In genomic region chr12:80577049-80577448, GRCm38 (mm10) we compare ENCODE assay signal across 8 mouse cellular contexts. TPM values are rescaled to one million over a fixed set of nuclear protein-coding genes. Genes with fewer than 3 reads are reported as not detected.
DNase-seq lines count a peak whose midpoint lies in the region; ATAC-seq and TF ChIP-seq lines count a peak whose summit lies in the region.

No protein-coding gene starts in this region.

- no peak for TF ChIP-seq POLR2A in lung, adult 2 months (IDR thresholded peaks at IDR 0.05; ENCODE audit: borderline replicate concordance, extremely low read depth, low read depth, low read length)

- no peak for TF ChIP-seq CTCF in lung, adult 2 months (IDR thresholded peaks at IDR 0.05; ENCODE audit: insufficient read depth, low read length)

- intact Hi-C loops in gastrocnemius, postnatal 36 days (cut with DNase I): no loop called here

- no peaks in the 10 kb centered on the region for H3K9me3 ChIP-seq in embryonic facial prominence, embryonic 10.5 days
- no peaks in the 10 kb centered on the region for H3K9me3 ChIP-seq in neural tube, embryonic 15.5 days (replicated peaks)

- no peaks in the 10 kb centered on the region for H3K4me1 ChIP-seq in lung, adult 2 months (ENCODE audit: control insufficient read depth, insufficient read depth, low read length)
- H3K4me1 ChIP-seq in embryonic facial prominence, embryonic 10.5 days: peaks cover 18% of the 10 kb centered on the region
- H3K4me1 ChIP-seq in neural tube, embryonic 15.5 days: peaks cover 12% of the 10 kb centered on the region

- no peak overlapping the region for H3K4me2 ChIP-seq in neural tube, embryonic 15.5 days

- ATAC-seq in neural tube, embryonic 15.5 days (ENCODE audit: low FRiP score): no peak

- WGBS in lung, adult 2 months: 70% methylated on average over 5 of the region's 5 CpGs
- 80% methylated on average over 5 of the region's 5 CpGs for WGBS in embryonic facial prominence, embryonic 10.5 days
- WGBS in neural tube, embryonic 15.5 days: 72% methylated on average over 5 of the region's 5 CpGs

- peak; percentile 30 for DNase-seq in gastrocnemius, adult 18-20 months (ENCODE audit: low spot score)
- DNase-seq in gastrocnemius, postnatal 36 days: no peak
- DNase-seq in lung, adult 2 months: peak; percentile 25
- no peak for DNase-seq in lung, postnatal 25 days (ENCODE audit: low spot score)
- peak; percentile 62 for DNase-seq in ZHBTc4 (ENCODE audit: low read depth, low spot score)
- peak; percentile 36 for DNase-seq in embryonic facial prominence, embryonic 10.5 days (ENCODE audit: low spot score)
- DNase-seq in thymus, postnatal 0 days (ENCODE audit: low spot score): peak; percentile 37

- H3K36me3 ChIP-seq in embryonic facial prominence, embryonic 10.5 days (replicated peaks): peaks cover 6% of the 10 kb centered on the region; the same call in 1 of the 2 replicates
- H3K36me3 ChIP-seq in neural tube, embryonic 15.5 days: peaks cover 16% of the 10 kb centered on the region; the same call in 1 of the 2 replicates

- no peak overlapping the region for H3K9ac ChIP-seq in neural tube, embryonic 15.5 days (replicated peaks)

- H3K27me3 ChIP-seq in embryonic facial prominence, embryonic 10.5 days (replicated peaks; ENCODE audit: low read depth, poor library complexity, severe bottlenecking): no peaks in the 10 kb centered on the region; the same call in 1 of the 2 replicates
- no peaks in the 10 kb centered on the region for H3K27me3 ChIP-seq in neural tube, embryonic 15.5 days (replicated peaks)

- no peak overlapping the region for H3K27ac ChIP-seq in embryonic facial prominence, embryonic 10.5 days (replicated peaks)
- H3K27ac ChIP-seq in neural tube, embryonic 15.5 days (replicated peaks): no peak overlapping the region

- H3K4me3 ChIP-seq in lung, adult 2 months (replicated peaks; ENCODE audit: extremely low read depth, low read depth, low read length): no peak overlapping the region
- H3K4me3 ChIP-seq in embryonic facial prominence, embryonic 10.5 days: no peak overlapping the region
- no peak overlapping the region for H3K4me3 ChIP-seq in neural tube, embryonic 15.5 days (replicated peaks)

RNA-seq across cellular contexts. Expression of gene Galnt16, which starts 59.0 kb away (rescaled TPM):
- 1 to 10 TPM; 3.0 TPM for total RNA-seq in gastrocnemius, adult 18-20 months (2021)
- 1 to 10 TPM; 3.1 to 3.3 TPM for total RNA-seq in gastrocnemius, postnatal 36 days (2021)
- polyA plus RNA-seq in lung, adult 2 months (2012; rRNA removed): 2.6 and 2.7 TPM in 2 replicates
- 14.1 and 16.4 TPM in 2 replicates for polyA plus RNA-seq in embryonic facial prominence, embryonic 10.5 days (2016; fragmentation: Nextera tagmentation; extraction: Ambion mirVana)
- 2.2 and 2.4 TPM in 2 replicates for polyA plus RNA-seq in thymus, postnatal 0 days (2015; fragmentation: Nextera tagmentation; extraction: Ambion mirVana)
- polyA plus RNA-seq in neural tube, embryonic 15.5 days (2015; fragmentation: Nextera tagmentation; extraction: Ambion mirVana): 32.9 and 35.0 TPM in 2 replicates

Comparison
In these comparisons a context has a peak if more than half of its experiments do, and no peak if none do; other contexts are left out.
1. DNase-seq: peak in gastrocnemius, adult 18-20 months (single experiment), lung, adult 2 months (single experiment), ZHBTc4 (single experiment), embryonic facial prominence, embryonic 10.5 days (single experiment) and thymus, postnatal 0 days (single experiment); none in gastrocnemius, postnatal 36 days (0 of 2) and lung, postnatal 25 days (single experiment).